Mouse (Mus musculus): ENCODE measurements around the gene Lmtk3. TPM values are rescaled to one million over a fixed set of nuclear protein-coding genes. Genes with fewer than 3 reads are reported as not detected.

The Lmtk3 gene
- total and polyA plus RNA-seq, 3 experiments: 0.19 to 0.34 (median 0.30) TPM

DNA sequence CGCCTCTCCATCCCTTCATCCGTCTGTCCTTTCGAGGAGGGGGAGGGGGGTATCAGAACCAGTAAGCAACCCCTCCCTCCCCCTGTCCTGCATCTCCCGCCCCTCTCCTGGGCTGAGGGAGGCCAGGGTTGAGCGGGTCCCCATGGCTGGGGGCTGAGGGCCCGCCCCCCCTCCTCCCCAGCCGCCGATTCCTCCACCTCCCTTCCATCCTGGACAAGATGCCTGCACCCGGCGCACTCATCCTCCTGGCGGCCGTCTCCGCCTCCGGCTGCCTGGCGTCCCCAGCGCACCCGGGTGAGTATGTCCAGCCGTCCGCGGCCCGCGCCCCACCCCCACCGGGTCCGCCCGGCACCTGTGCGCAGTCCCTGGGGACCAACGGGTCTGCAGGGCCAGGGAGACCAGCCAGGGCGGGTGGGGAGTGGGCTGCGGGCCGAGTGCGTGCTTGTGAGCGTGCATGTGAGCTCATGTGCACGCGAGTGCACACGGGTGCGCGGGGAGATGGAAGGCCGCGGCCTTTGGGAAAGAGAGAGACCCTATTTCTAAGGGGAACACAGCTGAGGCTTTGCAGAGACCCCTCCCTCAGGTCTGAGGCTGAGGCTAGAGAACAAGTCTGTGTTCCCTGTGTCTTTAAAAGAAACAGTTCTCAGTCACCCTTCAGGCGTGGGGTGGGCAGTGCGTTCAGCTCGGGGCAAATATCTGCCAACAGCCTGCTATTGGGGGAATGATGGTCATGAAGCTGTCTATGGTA is 2.0 kb downstream of the Lmtk3 start:
- TF ChIP-seq BHLHE40 (IDR thresholded peaks at IDR 0.05; ENCODE audit: low read depth, low read length) (0 out of 2 replicates have a peak, but pooled peaks have one; percentile 8), MYC (IDR thresholded peaks at IDR 0.05; ENCODE audit: low read depth, low read length) (no peak)
- Histone ChIP-seq H3K9ac (ENCODE audit: insufficient read depth, low read depth) (no peak overlapping the region), H3K27ac (ENCODE audit: insufficient read depth, low read depth) (no peak overlapping the region), H3K4me2 (ENCODE audit: insufficient read depth, low read depth, poor library complexity, severe bottlenecking) (no peak overlapping the region), H3K9me3 (replicated peaks; ENCODE audit: low read length) (peaks cover 6% of the 10 kb centered on the region), H3K36me3 (replicated peaks in 1 of 2; ENCODE audit: control insufficient read depth in 1 of 2, insufficient read depth in 1 of 2, low read length in 1 of 2) (no peaks in the 10 kb centered on the region), H3K4me1 (ENCODE audit: control insufficient read depth in 1 of 2, insufficient read depth in 2 of 2) (peaks cover 9 to 10% of the 10 kb centered on the region in 2 experiments), H3K4me3 (replicated peaks in 1 of 3; ENCODE audit: low read depth in 2 of 3, low read length in 2 of 3, poor library complexity in 1 of 3) (no peak overlapping the region), H3K27me3 (replicated peaks) (peaks cover 20% of the 10 kb centered on the region), H3K79me2 (replicated peaks; ENCODE audit: control insufficient read depth, extremely low read depth, insufficient read depth, poor library complexity, severe bottlenecking) (no peaks in the 10 kb centered on the region)
- in situ Hi-C loops (cut with MboI; ENCODE audit: low pct_ligation_motif_present, low pct_unique_long_range_greater_than_20kb, low sequenced_read_pairs) (no loop called here), dilution Hi-C loops (cut with MboI; ENCODE audit: extremely low pct_ligation_motif_present, extremely low pct_unique_long_range_greater_than_20kb, low sequenced_read_pairs) (no loop called here)
- DNase-seq (ENCODE audit: extremely low read depth): no peak

DNA sequence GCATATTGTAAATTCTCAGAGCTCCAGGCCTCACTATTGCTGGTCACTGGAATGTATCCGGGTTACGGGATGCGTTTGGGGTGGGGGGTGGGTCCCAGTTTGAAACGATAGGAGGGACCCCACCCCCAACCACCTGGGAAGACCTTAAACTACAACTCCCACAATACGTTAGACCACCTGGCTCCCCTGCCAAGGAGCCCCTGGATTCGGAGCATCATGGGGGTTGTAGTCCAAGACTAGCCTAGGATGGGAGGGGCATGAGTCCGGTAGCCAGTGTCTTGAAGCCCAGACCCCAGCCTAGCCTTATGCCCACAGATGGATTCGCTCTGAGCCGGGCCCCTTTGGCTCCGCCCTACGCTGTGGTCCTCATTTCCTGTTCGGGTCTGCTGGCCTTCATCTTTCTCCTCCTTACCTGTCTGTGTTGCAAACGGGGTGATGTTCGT is 2.6 kb downstream of the Lmtk3 start:
- Histone ChIP-seq H3K9ac (ENCODE audit: insufficient read depth, low read depth) (no peak overlapping the region), H3K4me2 (ENCODE audit: insufficient read depth, low read depth, poor library complexity, severe bottlenecking) (no peak overlapping the region), H3K4me1 (ENCODE audit: control insufficient read depth in 1 of 2, insufficient read depth in 2 of 2) (peaks cover 4 to 10% of the 10 kb centered on the region in 2 experiments), H3K9me3 (replicated peaks; ENCODE audit: low read length) (peaks cover 8% of the 10 kb centered on the region), H3K36me3 (replicated peaks in 1 of 2; ENCODE audit: control insufficient read depth in 1 of 2, insufficient read depth in 1 of 2, low read length in 1 of 2) (no peaks in the 10 kb centered on the region), H3K4me3 (replicated peaks in 1 of 3; ENCODE audit: low read depth in 2 of 3, low read length in 2 of 3, poor library complexity in 1 of 3) (no peak overlapping the region), H3K27ac (ENCODE audit: insufficient read depth, low read depth) (no peak overlapping the region), H3K79me2 (replicated peaks; ENCODE audit: control insufficient read depth, extremely low read depth, insufficient read depth, poor library complexity, severe bottlenecking) (no peaks in the 10 kb centered on the region), H3K27me3 (replicated peaks) (peaks cover 20% of the 10 kb centered on the region)
- in situ Hi-C loops (cut with MboI; ENCODE audit: low pct_ligation_motif_present, low pct_unique_long_range_greater_than_20kb, low sequenced_read_pairs) (no loop called here), dilution Hi-C loops (cut with MboI; ENCODE audit: extremely low pct_ligation_motif_present, extremely low pct_unique_long_range_greater_than_20kb, low sequenced_read_pairs) (no loop called here)
- DNase-seq (ENCODE audit: extremely low read depth): no peak
- TF ChIP-seq HCFC1 (IDR thresholded peaks at IDR 0.05; ENCODE audit: low read depth, low read length): peak; percentile 69
- no peak for TF ChIP-seq CTCF (conservative IDR thresholded peaks at IDR 0.05 in 1 of 2, IDR thresholded peaks at IDR 0.05 in 1 of 2; ENCODE audit: low read depth in 2 of 2, low read length in 2 of 2)

DNA sequence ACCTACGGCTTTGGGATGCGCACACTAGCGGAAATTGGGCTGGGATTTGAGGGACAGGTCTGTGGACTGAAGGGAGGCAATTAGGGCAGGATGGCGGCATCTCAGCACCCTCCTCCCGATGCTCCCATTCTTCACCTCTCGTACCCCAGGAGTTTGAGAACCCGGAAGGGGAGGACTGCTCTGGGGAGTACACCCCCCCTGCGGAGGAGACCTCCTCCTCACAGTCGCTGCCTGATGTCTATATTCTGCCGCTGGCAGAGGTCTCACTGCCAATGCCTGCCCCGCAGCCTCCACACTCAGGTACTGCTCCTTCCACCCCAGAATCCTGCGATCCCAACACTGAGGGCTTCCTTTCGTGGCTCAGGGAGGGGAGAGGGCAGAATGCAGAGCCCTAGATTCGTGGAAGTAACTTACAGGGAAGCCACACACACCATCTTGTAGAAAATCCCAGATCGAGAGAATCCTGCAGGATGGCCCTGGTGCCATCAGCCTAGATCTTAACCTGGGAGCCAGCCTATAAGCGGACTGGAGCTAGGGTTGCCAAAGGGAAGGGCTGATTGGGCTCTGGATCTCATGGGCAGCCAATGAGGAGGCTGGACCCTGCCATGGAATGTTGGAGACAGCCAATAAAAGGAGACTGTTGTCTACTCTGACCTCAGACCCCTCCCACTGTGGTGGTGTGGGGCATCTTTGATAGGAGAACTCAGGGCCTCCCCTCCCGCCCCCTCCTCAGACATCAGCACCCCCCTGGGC is 3.3 kb downstream of the Lmtk3 start:
- no peak for TF ChIP-seq ETS1 (conservative IDR thresholded peaks at IDR 0.05; ENCODE audit: low read depth, low read length)
- H3K9ac ChIP-seq (ENCODE audit: insufficient read depth, low read depth): no peak overlapping the region
- no peaks in the 10 kb centered on the region for H3K79me2 ChIP-seq (replicated peaks; ENCODE audit: control insufficient read depth, extremely low read depth, insufficient read depth, poor library complexity, severe bottlenecking)
- no peak overlapping the region for H3K27ac ChIP-seq (ENCODE audit: insufficient read depth, low read depth)
- in situ Hi-C loops (cut with MboI; ENCODE audit: low pct_ligation_motif_present, low pct_unique_long_range_greater_than_20kb, low sequenced_read_pairs) (no loop called here), dilution Hi-C loops (cut with MboI; ENCODE audit: extremely low pct_ligation_motif_present, extremely low pct_unique_long_range_greater_than_20kb, low sequenced_read_pairs) (no loop called here)
- peaks cover 20% of the 10 kb centered on the region for H3K27me3 ChIP-seq (replicated peaks)
- no peak overlapping the region for H3K4me3 ChIP-seq (replicated peaks in 1 of 3; ENCODE audit: low read depth in 2 of 3, low read length in 2 of 3, poor library complexity in 1 of 3)
- H3K36me3 ChIP-seq (replicated peaks in 1 of 2; ENCODE audit: control insufficient read depth in 1 of 2, insufficient read depth in 1 of 2, low read length in 1 of 2): no peaks in the 10 kb centered on the region
- peaks cover 3 to 10% of the 10 kb centered on the region in 2 experiments for H3K4me1 ChIP-seq (ENCODE audit: control insufficient read depth in 1 of 2, insufficient read depth in 2 of 2)
- no peak for DNase-seq (ENCODE audit: extremely low read depth)
- H3K4me2 ChIP-seq (ENCODE audit: insufficient read depth, low read depth, poor library complexity, severe bottlenecking): no peak overlapping the region
- H3K9me3 ChIP-seq (replicated peaks; ENCODE audit: low read length): peaks cover 8% of the 10 kb centered on the region
